Mouse (Mus musculus): Measurements from ENCODE around the gene Ackr1.

The Ackr1 gene

GRCm38 (mm10) chr1:173333312-173334253 lies at the start of gene Ackr1:
Ackr1 (minus strand) TSS chr1:173333750.
- no peak for DNase-seq

- DNase-seq = no peak
Observed at GRCm38 (mm10) chr1:173381436-173381835, 47.9 kb upstream of the Ackr1 start.

- peak; percentile 88 to 90 for DNase-seq
Observed at GRCm38 (mm10) chr1:173377380-173378112, 44.0 kb upstream of the Ackr1 start.

- no peak for DNase-seq
Observed at GRCm38 (mm10) chr1:173374020-173374419, 40.5 kb upstream of the Ackr1 start.

GRCm38 (mm10) chr1:173371586-173371985 lies 38.0 kb upstream of the Ackr1 start:
- peak; percentile 88 for DNase-seq

- DNase-seq = no peak
Observed at GRCm38 (mm10) chr1:173370456-173370855, 36.9 kb upstream of the Ackr1 start.

GRCm38 (mm10) chr1:173369611-173370010 lies 36.1 kb upstream of the Ackr1 start:
- peak; percentile 57 to 68 for DNase-seq

GRCm38 (mm10) chr1:173367356-173368046 lies 34.0 kb upstream of the Ackr1 start, which contains the start of gene Cadm3:
Cadm3 (minus strand) TSS chr1:173367695.
- peak; percentile 87 to 91 for DNase-seq

- peak in 1 of 2 experiments; percentile 50 for DNase-seq
Observed at GRCm38 (mm10) chr1:173366701-173367355, 33.3 kb upstream of the Ackr1 start.

GRCm38 (mm10) chr1:173365970-173366409 lies 32.4 kb upstream of the Ackr1 start:
- peak; percentile 85 to 92 for DNase-seq

GRCm38 (mm10) chr1:173364125-173364800 lies 30.7 kb upstream of the Ackr1 start:
- DNase-seq = peak; percentile 83 to 92

GRCm38 (mm10) chr1:173363436-173363835 lies 29.9 kb upstream of the Ackr1 start:
- peak in 1 of 2 experiments; percentile 24 for DNase-seq

- DNase-seq = peak in 1 of 2 experiments; percentile 26
Observed at GRCm38 (mm10) chr1:173361651-173362050, 28.1 kb upstream of the Ackr1 start.

GRCm38 (mm10) chr1:173359590-173360290 lies 26.2 kb upstream of the Ackr1 start:
- peak; percentile 81 to 90 for DNase-seq

GRCm38 (mm10) chr1:173357799-173358198 lies 24.2 kb upstream of the Ackr1 start:
- DNase-seq = peak in 1 of 2 experiments; percentile 38

GRCm38 (mm10) chr1:173356699-173357098 lies 23.1 kb upstream of the Ackr1 start:
- DNase-seq = no peak

- DNase-seq = no peak
Observed at GRCm38 (mm10) chr1:173355107-173355846, 21.7 kb upstream of the Ackr1 start.

GRCm38 (mm10) chr1:173350372-173350957 lies 16.9 kb upstream of the Ackr1 start, which contains the start of gene Aim2:
Aim2 (plus strand) TSS chr1:173350879.
- DNase-seq = no peak

- DNase-seq = peak in 1 of 2 experiments; percentile 43
Observed at GRCm38 (mm10) chr1:173349946-173350345, 16.4 kb upstream of the Ackr1 start.

- DNase-seq = no peak
Observed at GRCm38 (mm10) chr1:173349192-173349591, 15.6 kb upstream of the Ackr1 start.

All from cerebellum, adult 18-20 months (tissue).